Mouse (Mus musculus) megakaryocyte, embryonic 14.5 days (primary cell): Measurements from ENCODE around the gene Kcnk2.

Experiments used
- FLI1 ChIP-seq: IDR thresholded peaks from 2 replicates; pipeline ENCODE4 v1.6.1; 2012; ENCODE audit warnings: low read length, inconsistent platforms, mixed read lengths
- GATA1 ChIP-seq: IDR thresholded peaks from 3 replicates; pipeline ENCODE4 v1.6.1; 2012; ENCODE audit warnings: mixed read lengths, low read length, inconsistent platforms, borderline replicate concordance

DNA sequence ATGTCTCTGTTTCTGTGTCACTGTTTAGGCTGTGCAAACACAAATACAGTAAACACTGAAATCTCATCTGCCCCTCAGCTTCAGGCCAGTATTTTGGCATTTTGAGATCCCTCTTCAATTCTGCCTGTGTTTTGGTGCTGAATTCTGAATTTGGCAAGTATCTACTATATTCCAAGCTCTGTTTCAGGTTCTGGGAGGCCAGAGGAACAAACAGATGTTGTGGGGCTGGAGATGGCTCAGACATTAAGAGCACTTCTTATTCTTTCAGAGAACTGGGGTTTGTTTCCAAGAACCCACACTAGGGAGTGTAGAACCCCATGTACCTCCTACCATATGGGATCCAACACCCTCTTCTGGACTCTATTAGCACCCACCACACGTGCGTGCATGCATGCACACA lies 237.8 kb downstream of the Kcnk2 start:
- no peak for TF ChIP-seq FLI1
- no peak for TF ChIP-seq GATA1
